ENCODE assay signal across 8 mouse cellular contexts in the genomic region with DNA sequence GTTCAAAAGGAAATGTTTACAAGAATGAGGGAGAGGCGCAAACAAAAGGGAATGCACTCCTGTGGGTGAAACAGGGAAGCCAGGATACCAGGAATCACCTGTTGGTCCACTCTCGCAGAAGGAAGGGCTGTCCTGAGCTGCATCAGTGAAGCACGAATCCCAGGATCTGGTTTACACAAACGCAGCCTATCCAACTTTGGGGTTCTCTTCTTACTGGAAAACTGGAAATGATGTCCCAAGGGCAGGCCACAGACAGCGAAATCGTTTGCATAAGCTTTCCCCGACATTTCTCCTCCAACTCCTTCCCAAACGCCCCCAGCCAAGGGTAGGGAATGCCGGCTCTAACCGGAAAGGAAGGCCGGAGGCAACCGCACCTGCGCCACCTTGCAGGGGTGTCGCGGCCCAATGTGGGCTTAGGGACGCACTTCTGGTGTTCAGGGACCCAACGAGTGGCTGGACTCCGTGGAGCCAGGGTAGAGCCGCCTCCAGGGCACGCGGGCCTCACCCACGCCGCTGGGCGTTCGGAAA. TPM values are rescaled to one million over a fixed set of nuclear protein-coding genes. Genes with fewer than 3 reads are reported as not detected.
A peak's percentile ranks its signal among the peaks of the same experiment; 100 is the strongest.
DNase-seq lines count a peak whose midpoint lies in the region; ATAC-seq and TF ChIP-seq lines count a peak whose summit lies in the region.

No protein-coding gene starts in this region.

- H3K36me3 ChIP-seq in kidney, postnatal 0 days (ENCODE audit: insufficient read depth, low read length), result no peaks in the 10 kb centered on the region
- no peaks in the 10 kb centered on the region for H3K36me3 ChIP-seq in hindbrain, embryonic 15.5 days
- no peaks in the 10 kb centered on the region for H3K36me3 ChIP-seq in midbrain, embryonic 16.5 days (ENCODE audit: control insufficient read depth, insufficient read depth, low read length)

- peak overlapping the region; percentile 57 for H3K4me3 ChIP-seq in kidney, postnatal 0 days (replicated peaks; ENCODE audit: low read depth, low read length)
- peak overlapping the region; percentile 41 for H3K4me3 ChIP-seq in hindbrain, embryonic 15.5 days
- peak overlapping the region; percentile 35 for H3K4me3 ChIP-seq in midbrain, embryonic 16.5 days (ENCODE audit: low read depth, low read length)

- no peaks in the 10 kb centered on the region for H3K9me3 ChIP-seq in kidney, postnatal 0 days (replicated peaks; ENCODE audit: low read length)
- H3K9me3 ChIP-seq in hindbrain, embryonic 15.5 days, result no peaks in the 10 kb centered on the region
- no peaks in the 10 kb centered on the region for H3K9me3 ChIP-seq in midbrain, embryonic 16.5 days (replicated peaks; ENCODE audit: control insufficient read depth, low read length, poor library complexity, severe bottlenecking)

- peaks cover 6% of the 10 kb centered on the region; the same call in 1 of the 2 replicates for H3K4me1 ChIP-seq in kidney, postnatal 0 days (replicated peaks; ENCODE audit: insufficient read depth, low read length)
- peaks cover 14% of the 10 kb centered on the region for H3K4me1 ChIP-seq in hindbrain, embryonic 15.5 days (replicated peaks)
- peaks cover 11% of the 10 kb centered on the region; the same call in 1 of the 2 replicates for H3K4me1 ChIP-seq in midbrain, embryonic 16.5 days (ENCODE audit: control insufficient read depth, insufficient read depth, low read length)

- no peak for DNase-seq in kidney, postnatal 0 days (ENCODE audit: low spot score)
- DNase-seq in kidney, postnatal 36 days, result no peak
- peak; percentile 35 for DNase-seq in embryo, embryonic 9.5 days (ENCODE audit: extremely low spot score)
- DNase-seq in thymus, postnatal 10 days (ENCODE audit: low spot score in 2 of 2), result no peak
- no peak for DNase-seq in left cerebral cortex, postnatal 25 days (ENCODE audit: low spot score in 2 of 2)
- no peak for DNase-seq in layer of hippocampus, adult 18-20 months (ENCODE audit: low spot score in 2 of 2)

- H3K4me2 ChIP-seq in kidney, postnatal 0 days (ENCODE audit: low read length), result peak overlapping the region; percentile 83
- peak overlapping the region; percentile 68 for H3K4me2 ChIP-seq in hindbrain, embryonic 15.5 days
- H3K4me2 ChIP-seq in midbrain, embryonic 16.5 days (ENCODE audit: low read length), result peak overlapping the region; percentile 55

- no peak for TF ChIP-seq CTCF in kidney, postnatal 0 days (IDR thresholded peaks at IDR 0.05; ENCODE audit: low read depth)

- peak overlapping the region; percentile 87 for H3K27ac ChIP-seq in kidney, postnatal 0 days
- H3K27ac ChIP-seq in hindbrain, embryonic 15.5 days (replicated peaks), result no peak overlapping the region
- no peak overlapping the region for H3K27ac ChIP-seq in midbrain, embryonic 16.5 days (ENCODE audit: low read length)

- H3K9ac ChIP-seq in kidney, postnatal 0 days (ENCODE audit: low read depth, low read length), result peak overlapping the region; percentile 74
- H3K9ac ChIP-seq in hindbrain, embryonic 15.5 days, result 0 out of 2 replicates have a peak overlapping the region, but pooled peaks have one; percentile 6
- H3K9ac ChIP-seq in midbrain, embryonic 16.5 days (ENCODE audit: low read depth, low read length), result peak overlapping the region; percentile 22; the same call in 1 of the 2 replicates

- peak; percentile 51 for ATAC-seq in kidney, postnatal 0 days (replicated peaks; ENCODE audit: low FRiP score, low read depth)
- ATAC-seq in hindbrain, embryonic 15.5 days (ENCODE audit: low FRiP score, low read depth), result no peak
- no peak for ATAC-seq in midbrain, embryonic 16.5 days

- 8% methylated on average over 25 of the region's 25 CpGs for WGBS in kidney, postnatal 0 days
- WGBS in hindbrain, embryonic 15.5 days, result 8% methylated on average over 25 of the region's 25 CpGs
- WGBS in midbrain, embryonic 16.5 days, result 6% methylated on average over 25 of the region's 25 CpGs

- H3K27me3 ChIP-seq in kidney, postnatal 0 days (ENCODE audit: insufficient read depth, low read length), result peaks cover 18% of the 10 kb centered on the region
- H3K27me3 ChIP-seq in hindbrain, embryonic 15.5 days, result peaks cover 60% of the 10 kb centered on the region
- peaks cover 52% of the 10 kb centered on the region for H3K27me3 ChIP-seq in midbrain, embryonic 16.5 days (ENCODE audit: control insufficient read depth, insufficient read depth, low read depth, low read length)

- intact Hi-C loops in left cerebral cortex, postnatal 25 days (cut with DNase I), result no loop called here

RNA-seq across cellular contexts. Expression of a gene that starts 0.4 kb away (rescaled TPM):
- 62.3 and 62.7 TPM in 2 replicates for polyA plus RNA-seq in kidney, postnatal 0 days (2015; fragmentation: Nextera tagmentation; extraction: Ambion mirVana)
- 0.96 and 0.99 TPM in 2 replicates for polyA plus RNA-seq in hindbrain, embryonic 15.5 days (2015; fragmentation: Nextera tagmentation; extraction: Ambion mirVana)
- 0.36 and 0.72 TPM in 2 replicates for polyA plus RNA-seq in midbrain, embryonic 16.5 days (2015; fragmentation: Nextera tagmentation; extraction: Ambion mirVana)
- total RNA-seq in left cerebral cortex, postnatal 25 days (2021), result 1 to 10 TPM; 1.3 to 1.4 TPM
- total RNA-seq in layer of hippocampus, adult 18-20 months (2021), result 1 to 10 TPM; 2.0 to 2.3 TPM

RNA-seq across cellular contexts. Expression of a gene that starts 7.0 kb away (rescaled TPM):
- 1.0 and 1.5 TPM in 2 replicates for polyA plus RNA-seq in kidney, postnatal 0 days (2015; fragmentation: Nextera tagmentation; extraction: Ambion mirVana)
- polyA plus RNA-seq in hindbrain, embryonic 15.5 days (2015; fragmentation: Nextera tagmentation; extraction: Ambion mirVana), result not detected in 2 replicates
- polyA plus RNA-seq in midbrain, embryonic 16.5 days (2015; fragmentation: Nextera tagmentation; extraction: Ambion mirVana), result not detected in 2 replicates
- total RNA-seq in left cerebral cortex, postnatal 25 days (2021), result not detected
- total RNA-seq in layer of hippocampus, adult 18-20 months (2021), result not detected

RNA-seq across cellular contexts. Expression of a gene that starts 28.2 kb away (rescaled TPM):
- polyA plus RNA-seq in kidney, postnatal 0 days (2015; fragmentation: Nextera tagmentation; extraction: Ambion mirVana), result 15.1 and 16.8 TPM in 2 replicates
- 22.6 and 24.8 TPM in 2 replicates for polyA plus RNA-seq in hindbrain, embryonic 15.5 days (2015; fragmentation: Nextera tagmentation; extraction: Ambion mirVana)
- 25.9 and 28.5 TPM in 2 replicates for polyA plus RNA-seq in midbrain, embryonic 16.5 days (2015; fragmentation: Nextera tagmentation; extraction: Ambion mirVana)
- total RNA-seq in left cerebral cortex, postnatal 25 days (2021), result 10 to 100 TPM; 16.4 to 18.5 TPM
- 10 to 100 TPM; 17.3 to 17.6 TPM for total RNA-seq in layer of hippocampus, adult 18-20 months (2021)

RNA-seq across cellular contexts. Expression of a gene that starts 28.3 kb away (rescaled TPM):
- 41.9 and 44.0 TPM in 2 replicates for polyA plus RNA-seq in kidney, postnatal 0 days (2015; fragmentation: Nextera tagmentation; extraction: Ambion mirVana)
- 58.9 and 68.5 TPM in 2 replicates for polyA plus RNA-seq in hindbrain, embryonic 15.5 days (2015; fragmentation: Nextera tagmentation; extraction: Ambion mirVana)
- 62.4 and 62.6 TPM in 2 replicates for polyA plus RNA-seq in midbrain, embryonic 16.5 days (2015; fragmentation: Nextera tagmentation; extraction: Ambion mirVana)
- 10 to 100 TPM; 28.8 to 32.2 TPM for total RNA-seq in left cerebral cortex, postnatal 25 days (2021)
- 10 to 100 TPM; 35.7 to 42.4 TPM for total RNA-seq in layer of hippocampus, adult 18-20 months (2021)

RNA-seq across cellular contexts. Expression of a gene that starts 34.3 kb away (rescaled TPM):
- 3.5 and 3.6 TPM in 2 replicates for polyA plus RNA-seq in kidney, postnatal 0 days (2015; fragmentation: Nextera tagmentation; extraction: Ambion mirVana)
- polyA plus RNA-seq in hindbrain, embryonic 15.5 days (2015; fragmentation: Nextera tagmentation; extraction: Ambion mirVana), result 44.2 and 45.5 TPM in 2 replicates
- polyA plus RNA-seq in midbrain, embryonic 16.5 days (2015; fragmentation: Nextera tagmentation; extraction: Ambion mirVana), result 47.5 and 53.8 TPM in 2 replicates
- 1 to 10 TPM; 7.9 to 9.0 TPM for total RNA-seq in left cerebral cortex, postnatal 25 days (2021)
- 1 to 10 TPM; 7.5 to 7.9 TPM for total RNA-seq in layer of hippocampus, adult 18-20 months (2021)

Comparison
In these comparisons a context has a peak if more than half of its experiments do, and no peak if none do; other contexts are left out.
1. H3K9ac ChIP-seq: peak in every context shown above with its lines; median percentile 74 in kidney, postnatal 0 days; 22 in midbrain, embryonic 16.5 days; 6 in hindbrain, embryonic 15.5 days.
2. RNA of a gene that starts 0.4 kb away (polyA plus RNA-seq): 62.3 to 62.7 TPM in kidney, postnatal 0 days; 0.96 to 0.99 TPM in hindbrain, embryonic 15.5 days and 0.36 to 0.72 TPM in midbrain, embryonic 16.5 days; every median in the first group is over 10 times any median in the second.
3. Peak in every context shown above with its lines, with median percentiles within 50 percentile points of each other: H3K4me2 ChIP-seq and H3K4me3 ChIP-seq.